Mouse (Mus musculus) heart, embryonic 16.5 days (tissue): ENCODE measurements around the gene Hrk. TPM values are rescaled to one million over a fixed set of nuclear protein-coding genes. Genes with fewer than 3 reads are reported as not detected.

Experiments
- ATAC-seq: fragments of 200-750 bp; cut with Nextera tagmentation; replicated peaks from 2 replicates; pipeline ENCODE4 v1.8.0; 2017; ENCODE audit warnings: moderate number of reproducible peaks; ENCODE audit not compliant: insufficient read depth, low FRiP score; ENCODE audit errors: extremely low read depth
- H3K27ac ChIP-seq: fragments of 300-500 bp; sonication (generic); 2 replicates; pipeline ENCODE4 v1.5.1; 2014; ENCODE audit warnings: mild to moderate bottlenecking, low read length, control low read depth, moderate library complexity
- H3K27me3 ChIP-seq: fragments of 300-500 bp; sonication (generic); 2 replicates; pipeline ENCODE4 v1.6.1; 2014; ENCODE audit warnings: low read length, mixed read lengths; ENCODE audit not compliant: control insufficient read depth, insufficient read depth
- H3K36me3 ChIP-seq: fragments of 300-500 bp; sonication (generic); 2 replicates; pipeline ENCODE4 v1.6.1; 2014; ENCODE audit not compliant: control insufficient read depth, insufficient read depth
- H3K4me1 ChIP-seq: fragments of 300-500 bp; sonication (generic); 2 replicates; pipeline ENCODE4 v1.6.1; 2014; ENCODE audit warnings: low read length, mixed read lengths; ENCODE audit not compliant: control insufficient read depth, insufficient read depth
- H3K4me2 ChIP-seq: fragments of 300-500 bp; sonication (generic); 2 replicates; pipeline ENCODE4 v1.6.1; 2014; ENCODE audit warnings: low read depth, mild to moderate bottlenecking, control low read depth, low read length
- H3K4me3 ChIP-seq: fragments of 300-500 bp; sonication (generic); 2 replicates; pipeline ENCODE4 v1.5.1; 2014; ENCODE audit warnings: mild to moderate bottlenecking, control low read depth, low read length
- H3K9ac ChIP-seq: fragments of 300-500 bp; sonication (generic); 2 replicates; pipeline ENCODE4 v1.6.1; 2014; ENCODE audit warnings: low read length, control low read depth
- H3K9me3 ChIP-seq: fragments of 300-500 bp; sonication (generic); replicated peaks from 2 replicates; pipeline ENCODE4 v1.6.1; 2016; ENCODE audit warnings: low read length; ENCODE audit not compliant: control insufficient read depth
- WGBS: fragments of 180-500 bp; shearing (Covaris S2); extraction: QIAGEN DNeasy Blood & Tissue Kit; methylation state at CpG from one replicate; pipeline ENCODE4 v1.1.7; 2014; 5-methylcytosine and 5-hydroxymethylcytosine counted together
- polyA plus RNA-seq: library from polyadenylated mRNA; unstranded; fragments of >200 nt; fragmentation: Nextera tagmentation; extraction: Ambion mirVana; gene quantifications from 2 replicates; pipeline ENCODE4 v1.2.1, GENCODE M21; 2015

Gene Hrk
- polyA plus RNA-seq, 1 experiment from 2014 or later, result 0.08 TPM

DNA sequence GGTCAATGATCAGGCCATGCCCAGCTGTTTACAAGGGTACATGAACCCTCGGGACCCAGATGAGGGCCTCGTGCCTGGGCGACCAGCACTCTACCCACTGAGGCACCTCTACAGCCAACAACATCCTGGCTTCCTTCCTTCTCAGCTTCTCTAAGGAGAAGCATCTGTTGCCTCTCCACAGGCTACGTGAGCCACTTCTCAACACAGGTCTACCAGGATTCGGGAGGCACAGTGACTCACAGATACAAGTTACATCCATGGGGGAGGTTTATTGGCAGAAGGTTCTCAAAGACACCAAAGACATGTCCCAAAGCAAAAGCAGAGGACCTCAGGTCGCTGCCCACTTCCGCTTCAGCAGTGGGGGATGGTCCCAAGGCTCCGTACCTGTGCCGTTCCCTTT, 26.0 kb downstream of the Hrk start:
- no peaks in the 10 kb centered on the region for H3K9me3 ChIP-seq
- no peak overlapping the region for H3K27ac ChIP-seq
- no peak overlapping the region for H3K9ac ChIP-seq
- WGBS, result 74% methylated on average over 9 of the region's 9 CpGs
- H3K4me1 ChIP-seq, result no peaks in the 10 kb centered on the region
- ATAC-seq, result no peak
- H3K27me3 ChIP-seq, result peaks cover 29% of the 10 kb centered on the region
- no peak overlapping the region for H3K4me2 ChIP-seq
- H3K36me3 ChIP-seq, result no peaks in the 10 kb centered on the region
- no peak overlapping the region for H3K4me3 ChIP-seq

DNA sequence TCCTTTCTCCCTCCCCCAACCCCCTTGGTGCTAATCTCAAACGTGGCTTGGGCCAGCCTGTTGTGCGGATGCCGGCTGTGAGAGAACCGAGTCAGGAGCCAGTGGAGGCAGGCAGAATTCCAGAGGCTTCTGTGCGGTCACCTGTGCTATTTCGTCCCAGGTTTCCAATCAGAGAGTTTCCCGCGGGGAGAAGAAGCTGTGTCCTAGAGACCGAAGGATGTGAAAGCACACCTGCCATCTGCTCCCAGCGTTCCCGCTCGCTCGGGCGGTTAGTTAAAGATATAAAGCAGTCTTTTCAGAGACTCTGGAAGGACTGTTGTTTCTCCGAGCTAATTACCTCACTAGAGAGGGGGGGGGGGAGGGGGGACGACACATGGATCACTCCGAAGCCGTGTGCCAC, 27.8 kb downstream of the Hrk start:
- Histone ChIP-seq H3K9me3 (no peaks in the 10 kb centered on the region), H3K4me3 (no peak overlapping the region), H3K36me3 (no peaks in the 10 kb centered on the region), H3K27ac (no peak overlapping the region), H3K4me1 (no peaks in the 10 kb centered on the region), H3K4me2 (no peak overlapping the region), H3K9ac (no peak overlapping the region), H3K27me3 (peaks cover 29% of the 10 kb centered on the region)
- ATAC-seq, result no peak
- WGBS, result 32% methylated on average over 18 of the region's 18 CpGs

DNA sequence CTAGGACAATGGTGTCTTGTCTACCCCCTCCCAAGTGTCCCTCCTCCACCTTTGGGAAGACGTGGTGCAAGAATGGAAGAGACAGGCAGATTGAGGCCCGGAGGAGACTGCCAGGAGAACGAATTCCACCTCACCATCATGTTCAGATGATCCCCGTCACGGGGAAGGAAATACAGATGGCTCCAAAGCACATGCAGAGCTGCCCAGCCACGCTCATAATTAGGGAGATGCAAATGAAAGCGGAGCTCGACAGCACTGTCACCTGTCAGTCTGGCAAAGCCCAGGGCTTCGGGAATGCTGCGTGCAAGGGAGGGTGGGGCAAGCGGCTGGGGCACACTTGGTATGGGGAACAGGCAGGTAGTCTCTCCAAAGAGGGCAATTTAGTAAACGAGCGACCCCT, 33.0 kb downstream of the Hrk start:
- H3K4me1 ChIP-seq, result no peaks in the 10 kb centered on the region
- no peaks in the 10 kb centered on the region for H3K9me3 ChIP-seq
- no peaks in the 10 kb centered on the region for H3K36me3 ChIP-seq
- no peak overlapping the region for H3K4me2 ChIP-seq
- H3K9ac ChIP-seq, result no peak overlapping the region
- no peak for ATAC-seq
- H3K27ac ChIP-seq, result no peak overlapping the region
- WGBS, result 68% methylated on average over 13 of the region's 13 CpGs
- no peak overlapping the region for H3K4me3 ChIP-seq
- H3K27me3 ChIP-seq, result peaks cover 8% of the 10 kb centered on the region; the same call in 1 of the 2 replicates

DNA sequence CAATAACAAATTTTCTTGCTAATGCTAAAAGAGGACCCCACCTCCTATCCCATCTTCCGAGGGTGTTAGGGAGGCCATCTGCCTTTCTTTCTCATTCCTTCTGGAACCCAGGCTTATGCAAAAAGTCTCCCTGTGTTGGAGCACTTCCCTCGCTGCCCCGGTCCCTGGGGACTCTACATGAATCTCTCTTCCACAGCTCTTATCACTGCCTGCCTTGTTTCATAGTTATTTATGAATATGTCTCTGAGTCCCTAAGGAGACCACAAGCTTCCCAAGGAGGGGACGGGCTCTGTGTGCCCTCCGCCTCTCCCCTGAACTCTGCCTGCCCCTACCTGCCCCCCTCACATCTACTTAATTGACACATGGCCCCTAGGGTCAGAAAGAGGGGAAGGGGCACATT, 35.2 kb downstream of the Hrk start:
- no peaks in the 10 kb centered on the region for H3K36me3 ChIP-seq
- H3K4me2 ChIP-seq, result no peak overlapping the region
- H3K27me3 ChIP-seq, result no peaks in the 10 kb centered on the region
- H3K27ac ChIP-seq, result no peak overlapping the region
- no peaks in the 10 kb centered on the region for H3K9me3 ChIP-seq
- no peak overlapping the region for H3K4me3 ChIP-seq
- no peak for ATAC-seq
- WGBS, result 66% methylated on average over 5 of the region's 5 CpGs
- H3K4me1 ChIP-seq, result no peaks in the 10 kb centered on the region
- H3K9ac ChIP-seq, result no peak overlapping the region

DNA sequence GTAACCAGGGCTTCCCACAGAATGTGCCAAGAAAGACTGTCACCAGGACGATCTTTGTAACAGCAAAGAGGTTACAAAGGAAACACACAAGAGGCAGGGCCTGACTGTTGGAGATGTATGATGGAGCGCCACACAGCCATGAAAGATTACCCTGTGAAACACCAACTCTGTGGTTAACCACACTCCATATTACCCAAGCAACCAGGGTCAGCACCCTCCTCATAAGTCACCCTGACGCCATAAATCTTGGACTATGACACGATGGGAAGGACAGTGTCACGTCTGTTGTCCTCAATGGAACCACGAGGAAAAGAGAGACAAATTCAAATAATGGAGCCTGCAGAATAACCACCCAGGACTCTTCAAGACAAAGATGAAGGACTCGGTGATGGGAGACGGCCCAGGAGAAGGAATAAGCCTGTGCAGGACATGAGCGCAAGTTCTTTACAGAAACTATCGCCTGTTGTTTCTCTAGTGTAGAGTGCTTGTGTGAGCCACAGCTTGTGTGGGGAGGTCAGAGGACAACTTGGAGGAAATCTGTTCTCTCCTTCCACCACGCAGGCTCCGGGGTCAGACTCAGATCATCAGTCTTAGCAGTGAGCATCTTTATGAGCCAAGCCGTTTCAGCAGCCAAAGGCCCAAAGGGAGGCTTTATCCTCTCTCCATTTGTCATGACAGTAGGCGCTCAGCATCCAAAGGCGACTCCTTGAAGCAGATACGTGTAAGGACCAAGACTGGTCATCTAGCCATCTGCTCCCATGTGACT, 40.4 kb downstream of the Hrk start:
- no peak overlapping the region for H3K4me2 ChIP-seq
- WGBS, result 71% methylated on average over 16 of the region's 16 CpGs
- no peak overlapping the region for H3K4me3 ChIP-seq
- ATAC-seq, result no peak
- no peak overlapping the region for H3K9ac ChIP-seq
- no peaks in the 10 kb centered on the region for H3K36me3 ChIP-seq
- H3K27ac ChIP-seq, result no peak overlapping the region
- no peaks in the 10 kb centered on the region for H3K4me1 ChIP-seq
- no peaks in the 10 kb centered on the region for H3K9me3 ChIP-seq
- H3K27me3 ChIP-seq, result no peaks in the 10 kb centered on the region

DNA sequence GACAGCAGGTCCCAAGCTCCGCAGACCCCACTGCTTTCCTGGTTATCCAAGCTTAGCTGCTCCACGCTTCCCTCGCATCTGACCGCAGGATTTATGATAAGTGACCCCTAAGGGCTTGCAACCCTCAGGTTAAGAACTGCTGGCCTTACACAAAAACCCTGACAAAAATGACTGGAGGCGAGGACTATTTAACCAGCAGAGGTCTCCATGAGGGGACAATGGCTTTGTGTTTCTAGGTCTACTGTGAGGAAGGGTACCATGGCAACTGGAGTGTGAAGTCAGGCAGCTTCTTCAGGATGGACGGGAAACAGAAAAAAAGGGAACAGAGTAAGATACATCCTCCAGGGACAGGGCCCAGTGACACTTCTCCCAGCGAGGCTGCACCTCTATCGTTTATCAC, 41.4 kb downstream of the Hrk start:
- H3K36me3 ChIP-seq, result no peaks in the 10 kb centered on the region
- no peak overlapping the region for H3K27ac ChIP-seq
- no peaks in the 10 kb centered on the region for H3K9me3 ChIP-seq
- WGBS, result 80% methylated on average over 8 of the region's 8 CpGs
- H3K4me1 ChIP-seq, result no peaks in the 10 kb centered on the region
- H3K4me2 ChIP-seq, result no peak overlapping the region
- no peaks in the 10 kb centered on the region for H3K27me3 ChIP-seq
- no peak for ATAC-seq
- no peak overlapping the region for H3K4me3 ChIP-seq
- H3K9ac ChIP-seq, result no peak overlapping the region

DNA sequence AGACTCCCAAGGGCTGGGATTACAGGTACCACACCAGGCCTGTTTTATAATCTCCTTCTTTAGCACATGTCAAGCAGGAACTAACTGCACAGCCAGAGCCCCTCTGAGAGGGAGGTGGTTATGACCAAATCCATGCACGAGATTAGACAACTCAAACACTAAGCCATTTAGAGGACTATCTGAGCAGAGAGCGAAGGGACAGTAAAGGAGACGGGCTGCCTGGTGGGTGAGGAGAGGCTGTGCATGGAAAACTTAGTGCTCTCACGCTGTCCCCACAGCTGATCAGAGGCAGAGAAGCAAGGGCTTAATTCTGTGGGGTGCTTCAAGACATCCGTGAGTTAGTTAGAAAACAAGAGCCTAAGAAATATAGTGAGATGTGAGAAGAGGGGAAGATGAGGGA, 49.6 kb downstream of the Hrk start:
- H3K4me1 ChIP-seq, result peaks cover 3% of the 10 kb centered on the region
- 0 out of 2 replicates have a peak, but pooled peaks have one; percentile 21 for ATAC-seq
- no peaks in the 10 kb centered on the region for H3K36me3 ChIP-seq
- peak overlapping the region; percentile 51 for H3K4me3 ChIP-seq
- H3K9me3 ChIP-seq, result no peaks in the 10 kb centered on the region
- 20% methylated on average over 5 of the region's 5 CpGs for WGBS
- no peak overlapping the region for H3K27ac ChIP-seq
- H3K27me3 ChIP-seq, result peaks cover 3% of the 10 kb centered on the region; the same call in 1 of the 2 replicates
- peak overlapping the region; percentile 54 for H3K9ac ChIP-seq
- H3K4me2 ChIP-seq, result peak overlapping the region; percentile 73

DNA sequence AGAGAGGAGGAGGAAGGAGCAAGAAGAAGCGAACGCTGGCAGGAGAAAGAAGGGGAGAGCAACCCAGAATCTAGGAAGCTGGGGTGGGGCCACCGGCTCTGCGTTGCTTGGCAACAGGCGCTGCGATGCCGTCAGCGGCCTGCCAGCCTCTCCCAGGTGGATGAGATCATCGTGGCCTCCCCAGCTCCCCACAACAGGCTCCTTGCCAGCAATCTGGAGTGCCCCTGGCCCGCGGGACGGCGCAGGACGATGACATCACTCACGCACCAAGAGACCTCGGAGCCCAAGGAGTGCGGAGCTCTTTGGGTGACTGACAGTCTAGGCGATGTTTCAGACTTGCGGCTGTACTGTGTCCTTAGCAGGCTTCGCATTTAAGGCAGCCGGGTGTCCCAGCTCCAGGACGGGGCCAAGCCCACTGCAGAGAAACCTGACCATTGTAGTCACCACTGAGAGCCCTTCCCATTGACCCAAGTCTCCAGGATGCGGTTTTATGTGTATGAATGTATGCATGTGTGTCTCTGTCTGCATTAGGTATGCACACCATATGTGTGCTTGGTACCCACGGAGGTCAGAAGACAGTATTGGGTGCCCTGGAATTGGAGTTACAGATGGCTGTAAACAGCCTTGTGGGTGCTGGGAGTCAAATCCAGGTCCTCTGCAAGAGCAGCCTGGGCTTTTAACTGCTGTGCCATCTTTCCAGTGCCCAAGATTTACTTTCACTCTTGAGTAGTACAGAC, 50.1 kb downstream of the Hrk start:
- Histone ChIP-seq H3K27ac (no peak overlapping the region), H3K36me3 (no peaks in the 10 kb centered on the region), H3K27me3 (peaks cover 3% of the 10 kb centered on the region; the same call in 1 of the 2 replicates), H3K4me3 (peak overlapping the region; percentile 51), H3K9ac (peak overlapping the region; percentile 54), H3K4me1 (peaks cover 3% of the 10 kb centered on the region), H3K4me2 (peak overlapping the region; percentile 73), H3K9me3 (no peaks in the 10 kb centered on the region)
- peak; percentile 84 for ATAC-seq
- 7% methylated on average over 24 of the region's 24 CpGs for WGBS

DNA sequence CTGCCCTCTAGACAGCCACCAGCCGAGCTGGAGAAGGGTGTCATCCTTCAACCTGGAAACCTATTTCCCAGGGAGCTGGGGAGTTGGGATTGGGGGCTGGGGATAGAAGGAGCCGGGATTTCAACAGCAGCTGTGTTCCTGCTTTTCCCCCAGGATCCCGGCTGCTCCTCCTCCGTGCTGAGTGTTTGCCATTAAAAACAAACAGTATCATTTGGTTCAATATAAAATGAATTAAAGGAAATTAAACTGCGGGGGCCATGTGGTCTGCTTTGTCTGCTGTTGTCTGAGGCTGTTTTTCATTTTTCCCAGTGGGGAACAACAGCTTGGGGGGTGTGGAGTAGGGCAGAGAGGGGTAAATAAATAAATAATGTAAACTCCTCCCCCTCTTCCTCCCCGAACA, 53.0 kb downstream of the Hrk start:
- H3K27me3 ChIP-seq, result peaks cover 3% of the 10 kb centered on the region; the same call in 1 of the 2 replicates
- H3K4me1 ChIP-seq, result peaks cover 3% of the 10 kb centered on the region
- H3K4me2 ChIP-seq, result no peak overlapping the region
- peaks cover 4% of the 10 kb centered on the region; the same call in 1 of the 2 replicates for H3K36me3 ChIP-seq
- WGBS, result 49% methylated on average over 6 of the region's 6 CpGs
- ATAC-seq, result no peak
- no peak overlapping the region for H3K4me3 ChIP-seq
- no peak overlapping the region for H3K9ac ChIP-seq
- H3K9me3 ChIP-seq, result no peaks in the 10 kb centered on the region
- H3K27ac ChIP-seq, result no peak overlapping the region; the same call in 1 of the 2 replicates
